Mouse (Mus musculus) embryonic facial prominence, embryonic 14.5 days (tissue): Measurements from ENCODE around the gene Gm5930. TPM values are rescaled to one million over a fixed set of nuclear protein-coding genes. Genes with fewer than 3 reads are reported as not detected.
"Not testable (repeated sequence)": the region's sequence is repeated elsewhere in the genome, so short reads cannot be mapped to it uniquely, and the experiment has no call there.

Experiments used
- ATAC-seq: fragments of 200-750 bp; cut with Nextera tagmentation; 2 replicates; pipeline ENCODE4 v1.8.0; 2017; ENCODE audit warnings: low read depth, moderate number of reproducible peaks, moderate TSS enrichment
- DNase-seq: peaks from one replicate; pipeline ENCODE4 v3.0.0-alpha.2; 2015; ENCODE audit warnings: low spot score
- H3K27ac ChIP-seq: fragments of 300-500 bp; sonication (generic); replicated peaks from 2 replicates; pipeline ENCODE4 v1.5.1; 2014; ENCODE audit warnings: low read depth, mild to moderate bottlenecking, low read length, moderate library complexity
- H3K27me3 ChIP-seq: fragments of 300-500 bp; sonication (generic); replicated peaks from 2 replicates; pipeline ENCODE4 v1.6.1; 2014; ENCODE audit warnings: low read length; ENCODE audit not compliant: control insufficient read depth, insufficient read depth
- H3K36me3 ChIP-seq: fragments of 300-500 bp; sonication (generic); 2 replicates; pipeline ENCODE4 v1.6.1; 2014; ENCODE audit warnings: low read length, mixed read lengths; ENCODE audit not compliant: control insufficient read depth, insufficient read depth
- H3K4me1 ChIP-seq: fragments of 300-500 bp; sonication (generic); 2 replicates; pipeline ENCODE4 v1.6.1; 2014; ENCODE audit warnings: antibody characterized with exemption, low read length; ENCODE audit not compliant: control insufficient read depth, insufficient read depth
- H3K4me2 ChIP-seq: fragments of 300-500 bp; sonication (generic); 2 replicates; pipeline ENCODE4 v1.6.1; 2014; ENCODE audit warnings: low read depth, mild to moderate bottlenecking, low read length, moderate library complexity, mixed read lengths
- H3K4me3 ChIP-seq: fragments of 300-500 bp; sonication (generic); 2 replicates; pipeline ENCODE4 v1.5.1; 2014; ENCODE audit warnings: low read depth, mild to moderate bottlenecking, low read length
- H3K9ac ChIP-seq: fragments of 300-500 bp; sonication (generic); 2 replicates; pipeline ENCODE4 v1.6.1; 2014; ENCODE audit warnings: low read depth, mild to moderate bottlenecking, low read length, moderate library complexity, mixed read lengths
- H3K9me3 ChIP-seq: fragments of 300-500 bp; sonication (generic); 2 replicates; pipeline ENCODE4 v1.6.1; 2016; ENCODE audit warnings: low read length; ENCODE audit not compliant: control insufficient read depth
- WGBS: fragments of 180-500 bp; shearing (Covaris S2); extraction: QIAGEN DNeasy Blood & Tissue Kit; methylation state at CpG from one replicate; pipeline ENCODE4 v1.1.7; 2014; 5-methylcytosine and 5-hydroxymethylcytosine counted together
- polyA plus RNA-seq: library from polyadenylated mRNA; unstranded; fragments of >200 nt; fragmentation: Nextera tagmentation; extraction: Ambion mirVana; gene quantifications from 2 replicates; pipeline ENCODE4 v1.2.1, GENCODE M21; 2014

Gene Gm5930
- polyA plus RNA-seq = not detected in 2 replicates

DNA sequence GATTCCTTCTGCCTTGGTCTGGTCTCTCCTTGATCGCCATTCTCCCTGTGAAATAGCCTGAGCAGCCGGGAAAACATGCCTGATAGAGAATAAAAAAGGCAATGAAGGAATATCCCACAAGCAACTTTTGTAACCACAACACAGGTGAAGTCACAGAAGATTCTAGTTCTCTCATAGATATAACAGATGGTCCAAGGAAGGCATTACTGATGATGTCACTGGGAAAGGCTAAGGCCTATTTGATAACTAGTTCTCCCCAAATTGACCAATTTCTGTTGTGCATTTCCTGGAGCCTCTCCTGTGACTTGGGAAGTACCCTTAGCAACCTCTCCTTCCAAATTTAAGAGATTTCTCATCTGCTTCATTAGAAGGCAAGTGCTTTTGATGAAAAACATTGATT is at the start of gene Gm5930:
TSS of gene Gm5930 (minus strand) at position 101 of the 400 bp plus-strand sequence.
- DNase-seq, H3K27me3 ChIP-seq, H3K4me3 ChIP-seq, H3K36me3 ChIP-seq, H3K4me2 ChIP-seq, H3K9me3 ChIP-seq, ATAC-seq, H3K27ac ChIP-seq, H3K4me1 ChIP-seq, H3K9ac ChIP-seq: not testable (repeated sequence)
- WGBS = no CpG with 5 or more reads among the region's 2 CpGs

DNA sequence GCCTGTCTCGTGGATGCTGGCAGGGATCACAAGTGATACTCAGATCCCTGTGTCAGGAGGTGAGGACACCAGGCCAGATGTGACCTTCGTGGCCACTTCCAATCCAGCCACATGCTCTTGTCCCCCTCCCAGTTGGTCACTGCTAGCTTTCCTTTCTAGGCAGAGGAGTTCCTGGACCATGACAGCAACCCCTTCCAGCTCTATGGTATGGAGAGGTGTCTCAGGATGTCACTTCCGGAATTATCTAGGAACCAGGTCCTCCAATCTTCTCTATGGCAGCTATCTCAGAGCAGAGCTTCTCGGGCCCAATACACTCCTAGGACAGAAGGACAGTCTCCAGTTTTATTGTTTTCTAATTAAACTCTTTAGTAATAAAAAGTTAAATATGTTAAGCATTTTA is 45.8 kb upstream of the Gm5930 start:
- not testable (repeated sequence) for H3K9me3 ChIP-seq

DNA sequence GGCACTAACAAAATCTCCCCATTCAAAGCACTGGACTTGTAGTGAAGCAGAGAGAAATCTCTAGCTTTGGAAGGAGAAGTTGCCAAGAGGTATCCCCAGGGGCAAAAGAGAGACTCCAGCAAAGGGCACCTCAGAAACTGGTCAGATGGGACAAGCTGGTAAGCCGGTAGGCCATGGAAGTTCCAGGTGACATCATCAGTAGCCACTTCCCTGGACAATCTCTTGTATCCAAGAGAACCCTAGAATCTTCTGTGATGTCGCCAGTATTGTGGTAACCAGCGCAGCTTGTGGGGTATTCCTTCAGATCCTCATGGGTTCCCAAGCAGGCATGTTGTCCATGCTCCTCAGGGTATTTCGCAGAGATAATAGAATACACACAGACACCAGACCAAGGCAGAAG is 26.7 kb upstream of the Gm5930 start, which contains the start of gene Gm8229:
TSS of gene Gm8229 (plus strand) at position 301 of the 400 bp plus-strand sequence.
- not testable (repeated sequence) for H3K36me3 ChIP-seq, ATAC-seq, H3K9ac ChIP-seq, H3K27me3 ChIP-seq, H3K9me3 ChIP-seq, H3K4me3 ChIP-seq, H3K4me2 ChIP-seq, H3K27ac ChIP-seq, H3K4me1 ChIP-seq, DNase-seq
- 92% methylated on average over 4 of the region's 4 CpGs for WGBS

More for the DNA sequence above, 45.8 kb upstream of the Gm5930 start:
- H3K36me3 ChIP-seq, H3K9ac ChIP-seq, H3K4me2 ChIP-seq, H3K4me1 ChIP-seq, H3K27ac ChIP-seq, DNase-seq, ATAC-seq, H3K27me3 ChIP-seq, H3K4me3 ChIP-seq: not testable (repeated sequence)
- 71% methylated on average over 3 of the region's 4 CpGs for WGBS

DNA sequence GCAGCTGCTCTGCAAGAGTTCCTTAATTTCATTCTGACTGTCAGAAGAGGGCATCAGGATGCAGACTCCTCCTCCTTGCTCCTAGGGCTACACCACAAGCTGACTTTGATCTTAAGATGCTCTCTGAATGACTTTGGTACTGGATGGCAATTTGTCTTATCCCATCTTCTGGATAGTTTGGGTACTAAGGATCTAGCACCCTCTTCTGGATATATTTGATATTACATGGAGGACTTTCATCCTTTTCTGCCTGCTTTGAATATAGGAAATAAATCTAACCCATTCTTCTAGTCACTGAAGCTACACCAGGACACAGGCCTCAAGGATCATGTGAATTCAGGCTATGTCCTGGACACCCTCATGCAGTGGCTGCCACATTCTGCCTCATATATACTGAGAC is 23.9 kb upstream of the Gm5930 start:
- DNase-seq, ATAC-seq, H3K9ac ChIP-seq, H3K36me3 ChIP-seq, H3K27ac ChIP-seq, H3K27me3 ChIP-seq, H3K4me3 ChIP-seq, H3K9me3 ChIP-seq, H3K4me2 ChIP-seq, H3K4me1 ChIP-seq: not testable (repeated sequence)

DNA sequence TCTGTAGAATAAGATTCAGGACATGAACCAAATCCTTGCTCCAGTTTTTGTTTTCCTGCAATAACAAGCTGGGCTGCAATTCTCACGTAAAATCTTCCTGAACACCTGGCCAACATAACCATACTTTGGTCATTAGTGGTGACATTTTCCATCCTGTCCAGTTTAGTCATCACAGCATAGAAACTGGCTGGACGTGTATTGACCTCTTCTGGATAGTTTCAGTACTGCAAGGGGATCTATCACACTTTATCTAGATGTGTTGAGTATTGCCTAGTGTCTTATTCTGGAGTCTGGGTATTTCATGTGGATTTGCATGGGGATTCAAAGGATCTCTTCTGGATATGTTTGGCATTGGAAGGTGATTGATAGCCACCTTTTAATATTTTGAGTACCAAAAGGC is 23.0 kb upstream of the Gm5930 start:
- not testable (repeated sequence) for H3K9ac ChIP-seq, H3K4me3 ChIP-seq, H3K27me3 ChIP-seq, H3K9me3 ChIP-seq, H3K4me1 ChIP-seq, DNase-seq, H3K4me2 ChIP-seq, ATAC-seq, H3K36me3 ChIP-seq, H3K27ac ChIP-seq
- whole genome bisulfite sequencing = 12% methylated on average over 1 of the region's 2 CpGs

DNA sequence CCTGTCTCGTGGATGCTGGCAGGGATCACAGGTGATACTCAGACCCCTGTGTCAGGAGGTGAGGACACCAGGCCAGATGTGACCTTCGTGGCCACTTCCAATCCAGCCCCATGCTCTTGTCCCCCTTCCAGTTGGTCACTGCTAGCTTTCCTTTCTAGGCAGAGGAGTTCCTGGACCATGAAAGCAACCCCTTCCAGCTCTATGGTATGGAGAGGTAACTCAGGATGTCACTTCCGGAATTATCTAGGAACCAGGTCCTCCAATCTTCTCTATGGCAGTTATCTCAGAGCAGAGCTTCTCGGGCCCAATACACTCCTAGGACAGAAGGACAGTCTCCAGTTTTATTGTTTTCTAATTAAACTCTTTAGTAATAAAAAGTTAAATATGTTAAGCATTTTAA is 26.3 kb downstream of the Gm5930 start:
- DNase-seq, H3K4me1 ChIP-seq, H3K36me3 ChIP-seq, H3K27ac ChIP-seq, H3K4me2 ChIP-seq, H3K27me3 ChIP-seq, H3K4me3 ChIP-seq, ATAC-seq, H3K9ac ChIP-seq, H3K9me3 ChIP-seq: not testable (repeated sequence)
- 70% methylated on average over 3 of the region's 4 CpGs for WGBS

DNA sequence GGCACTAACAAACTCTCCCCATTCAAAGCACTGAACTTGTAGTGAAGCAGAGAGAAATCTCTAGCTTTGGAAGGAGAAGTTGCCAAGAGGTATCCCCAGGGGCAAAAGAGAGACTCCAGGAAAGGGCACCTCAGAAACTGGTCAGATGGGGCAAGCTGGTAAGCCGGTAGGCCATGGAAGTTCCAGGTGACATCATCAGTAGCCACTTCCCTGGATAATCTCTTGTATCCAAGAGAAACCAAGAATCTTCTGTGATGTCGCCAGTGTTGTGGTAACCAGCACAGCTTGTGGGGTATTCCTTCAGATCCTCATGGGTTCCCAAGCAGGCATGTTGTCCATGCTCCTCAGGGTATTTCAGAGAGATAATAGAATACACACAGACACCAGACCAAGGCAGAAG is 53.1 kb downstream of the Gm5930 start, which contains the start of gene Gm8220:
TSS of gene Gm8220 (plus strand) at position 301 of the 400 bp plus-strand sequence.
- not testable (repeated sequence) for H3K27me3 ChIP-seq, ATAC-seq, H3K36me3 ChIP-seq, H3K4me1 ChIP-seq, H3K9me3 ChIP-seq, H3K4me3 ChIP-seq, DNase-seq, H3K27ac ChIP-seq, H3K9ac ChIP-seq, H3K4me2 ChIP-seq
- WGBS = 67% methylated on average over 1 of the region's 2 CpGs

Other genes starting within 250 kb of the Gm5930 start
- not detected in 2 replicates for gene Ear2, start 235.9 kb downstream of the Gm5930 start, polyA plus RNA-seq
- gene Gm3327, start 214.7 kb downstream of the Gm5930 start, polyA plus RNA-seq = not detected in 2 replicates
- gene Gm8212, start 140.9 kb downstream of the Gm5930 start, polyA plus RNA-seq = not detected in 2 replicates
- gene 4930503E14Rik, start 125.3 kb downstream of the Gm5930 start, polyA plus RNA-seq = not detected in 2 replicates
- not detected in 2 replicates for gene Gm8220, start 53.0 kb downstream of the Gm5930 start, polyA plus RNA-seq
- gene Gm8229, start 26.8 kb upstream of the Gm5930 start, polyA plus RNA-seq = not detected in 2 replicates
- not detected in 2 replicates for gene Gm3371, start 72.1 kb upstream of the Gm5930 start, polyA plus RNA-seq
- not detected in 2 replicates for gene Gm8232, start 95.1 kb upstream of the Gm5930 start, polyA plus RNA-seq
- gene BC061237, start 153.9 kb upstream of the Gm5930 start, polyA plus RNA-seq = not detected in 2 replicates
- not detected in 2 replicates for gene Gm17093, start 179.7 kb upstream of the Gm5930 start, polyA plus RNA-seq
- gene Gm8247, start 244.6 kb upstream of the Gm5930 start, polyA plus RNA-seq = not detected in 2 replicates